Mouse (Mus musculus) midbrain, embryonic 11.5 days (tissue): ENCODE data around the gene Serpinb1c. TPM values are rescaled to one million over a fixed set of nuclear protein-coding genes. Genes with fewer than 3 reads are reported as not detected.
"Not testable (repeated sequence)": the region's sequence is repeated elsewhere in the genome, so short reads cannot be mapped to it uniquely, and the experiment has no call there.

Experiments used
- ATAC-seq: fragments of 200-750 bp; cut with Nextera tagmentation; 2 replicates; pipeline ENCODE4 v1.8.0; 2017; ENCODE audit warnings: moderate TSS enrichment, moderate library complexity; ENCODE audit not compliant: low FRiP score
- DNase-seq: peaks from one replicate; pipeline ENCODE4 v3.0.0; 2015; ENCODE audit warnings: low spot score; ENCODE audit errors: missing footprints
- H3K27ac ChIP-seq: fragments of 300-500 bp; sonication (generic); 2 replicates; pipeline ENCODE4 v1.5.1; 2014; ENCODE audit warnings: low read depth, low read length
- H3K27me3 ChIP-seq: fragments of 300-500 bp; sonication (generic); 2 replicates; pipeline ENCODE4 v1.6.1; 2014; ENCODE audit warnings: mild to moderate bottlenecking, low read length, moderate library complexity, mixed read lengths; ENCODE audit not compliant: control insufficient read depth, insufficient read depth
- H3K36me3 ChIP-seq: fragments of 300-500 bp; sonication (generic); 2 replicates; pipeline ENCODE4 v1.6.1; 2014; ENCODE audit warnings: mild to moderate bottlenecking, low read length, moderate library complexity, mixed read lengths; ENCODE audit not compliant: control insufficient read depth, insufficient read depth
- H3K4me1 ChIP-seq: fragments of 300-500 bp; sonication (generic); 2 replicates; pipeline ENCODE4 v1.6.1; 2014; ENCODE audit warnings: low read length; ENCODE audit not compliant: control insufficient read depth, insufficient read depth
- H3K4me2 ChIP-seq: fragments of 300-500 bp; sonication (generic); 2 replicates; pipeline ENCODE4 v1.6.1; 2014; ENCODE audit warnings: mild to moderate bottlenecking, moderate library complexity
- H3K4me3 ChIP-seq: fragments of 300-500 bp; sonication (generic); 2 replicates; pipeline ENCODE4 v1.5.1; 2014; ENCODE audit warnings: low read depth, low read length
- H3K9ac ChIP-seq: fragments of 300-500 bp; sonication (generic); 2 replicates; pipeline ENCODE4 v1.6.1; 2014; ENCODE audit warnings: low read length
- H3K9me3 ChIP-seq: fragments of 300-500 bp; sonication (generic); 2 replicates; pipeline ENCODE4 v1.6.1; 2016; ENCODE audit warnings: low read length; ENCODE audit not compliant: control insufficient read depth
- WGBS: fragments of 180-500 bp; shearing (Covaris S2); extraction: QIAGEN DNeasy Blood & Tissue Kit; methylation state at CpG from one replicate; pipeline ENCODE4 v1.1.7; 2014; 5-methylcytosine and 5-hydroxymethylcytosine counted together
- polyA plus RNA-seq: library from polyadenylated mRNA; unstranded; fragments of >200 nt; fragmentation: Nextera tagmentation; extraction: Ambion mirVana; gene quantifications from 2 replicates; pipeline ENCODE4 v1.2.1, GENCODE M21; 2014

The Serpinb1c gene
- polyA plus RNA-seq, 1 experiment from 2014 or later, result not detected

- DNase-seq, result no peak
- ATAC-seq, result no peak
- H3K36me3 ChIP-seq, result no peaks in the 10 kb centered on the region
- no peak overlapping the region for H3K4me2 ChIP-seq
- H3K9ac ChIP-seq, result no peak overlapping the region
- no peaks in the 10 kb centered on the region for H3K27me3 ChIP-seq
- H3K9me3 ChIP-seq, result no peaks in the 10 kb centered on the region
- no peak overlapping the region for H3K4me3 ChIP-seq
- H3K4me1 ChIP-seq, result no peaks in the 10 kb centered on the region
- H3K27ac ChIP-seq, result no peak overlapping the region
Measured at GRCm38 (mm10) chr13:32912770-32913380, 14.9 kb upstream of the Serpinb1c start.

DNA sequence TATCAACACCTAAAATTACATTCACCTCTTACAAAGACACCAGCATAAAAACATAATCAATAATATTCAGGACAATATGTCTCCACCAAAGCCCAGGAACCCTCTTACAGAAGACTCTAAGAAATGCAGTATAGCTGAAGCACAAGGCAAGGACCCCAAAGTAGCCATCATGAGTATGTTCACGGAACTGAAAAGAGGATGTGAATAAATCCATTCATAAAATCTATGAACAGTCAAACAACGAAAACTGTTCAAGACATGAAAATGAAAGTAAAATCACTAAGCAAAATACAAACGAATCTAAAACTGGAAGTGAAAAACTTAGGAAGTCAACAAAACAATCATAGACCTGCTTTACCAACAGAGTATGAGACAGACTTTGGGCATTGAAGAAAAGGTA lies 10.2 kb upstream of the Serpinb1c start:
- Histone ChIP-seq H3K27me3 (no peaks in the 10 kb centered on the region), H3K9me3 (no peaks in the 10 kb centered on the region), H3K4me2 (no peak overlapping the region), H3K4me1 (no peaks in the 10 kb centered on the region), H3K9ac (no peak overlapping the region), H3K36me3 (no peaks in the 10 kb centered on the region), H3K4me3 (no peak overlapping the region), H3K27ac (no peak overlapping the region)
- DNase-seq, result no peak
- no peak for ATAC-seq
- WGBS, result 88% methylated on average over 3 of the region's 3 CpGs

- Histone ChIP-seq H3K27me3 (no peaks in the 10 kb centered on the region), H3K9ac (no peak overlapping the region), H3K4me2 (no peak overlapping the region), H3K9me3 (no peaks in the 10 kb centered on the region), H3K4me1 (no peaks in the 10 kb centered on the region), H3K36me3 (no peaks in the 10 kb centered on the region), H3K27ac (no peak overlapping the region), H3K4me3 (no peak overlapping the region)
- DNase-seq (peak; percentile 98), ATAC-seq (peak; percentile 94)
- 35% methylated on average over 8 of the region's 8 CpGs for WGBS
Measured at GRCm38 (mm10) chr13:32903211-32903873, 5.3 kb upstream of the Serpinb1c start.

DNA sequence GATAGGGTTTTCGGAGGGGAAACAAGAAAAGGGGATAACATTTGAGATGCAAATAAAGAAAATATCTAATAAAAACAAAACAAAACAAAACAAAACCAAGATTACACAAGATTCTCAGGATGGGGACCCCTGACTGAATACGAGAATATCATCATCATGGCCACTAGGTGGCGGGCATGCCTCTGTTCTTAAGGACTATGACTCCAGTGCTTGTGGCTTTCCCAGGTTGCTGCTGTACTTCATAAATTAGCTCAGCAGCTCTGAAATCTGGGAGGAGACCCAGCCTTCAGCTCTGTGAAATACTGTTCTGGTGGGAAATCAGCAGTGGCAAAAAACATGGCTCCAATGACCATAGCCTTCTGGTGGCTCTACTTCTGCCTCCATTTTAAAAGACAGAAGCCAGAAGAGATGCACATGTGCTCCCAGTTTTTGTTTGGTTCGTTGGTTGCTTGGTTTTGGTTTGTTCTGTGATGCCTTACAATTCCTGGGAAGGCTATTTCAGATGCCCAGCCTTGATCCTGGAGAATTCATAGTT lies 4.5 kb upstream of the Serpinb1c start:
- ATAC-seq, result peak; percentile 69
- 17% methylated on average over 4 of the region's 4 CpGs for WGBS

GRCm38 (mm10) chr13:32900639-32901038 lies 2.6 kb upstream of the Serpinb1c start:
- Histone ChIP-seq H3K4me3 (no peak overlapping the region), H3K36me3 (no peaks in the 10 kb centered on the region), H3K4me1 (no peaks in the 10 kb centered on the region), H3K4me2 (no peak overlapping the region), H3K27ac (no peak overlapping the region), H3K9ac (no peak overlapping the region), H3K9me3 (no peaks in the 10 kb centered on the region), H3K27me3 (no peaks in the 10 kb centered on the region)
- ATAC-seq (peak; percentile 54; the same call in 1 of the 2 replicates), DNase-seq (peak; percentile 88)
- 13% methylated on average over 2 of the region's 2 CpGs for WGBS

More for the DNA sequence above, 4.5 kb upstream of the Serpinb1c start:
- peak; percentile 92 for DNase-seq
- H3K4me3 ChIP-seq, result no peak overlapping the region
- H3K9me3 ChIP-seq, result no peaks in the 10 kb centered on the region
- no peaks in the 10 kb centered on the region for H3K27me3 ChIP-seq
- H3K4me1 ChIP-seq, result no peaks in the 10 kb centered on the region
- no peaks in the 10 kb centered on the region for H3K36me3 ChIP-seq
- no peak overlapping the region for H3K9ac ChIP-seq
- no peak overlapping the region for H3K4me2 ChIP-seq
- no peak overlapping the region for H3K27ac ChIP-seq

GRCm38 (mm10) chr13:32899114-32899513 lies 1.1 kb upstream of the Serpinb1c start:
- not testable (repeated sequence) for H3K9ac ChIP-seq, H3K4me2 ChIP-seq, H3K27me3 ChIP-seq, H3K27ac ChIP-seq, H3K4me3 ChIP-seq, H3K36me3 ChIP-seq, DNase-seq, H3K4me1 ChIP-seq, H3K9me3 ChIP-seq, ATAC-seq
- 100% methylated on average over 1 of the region's 2 CpGs for WGBS

- 87% methylated on average over 4 of the region's 4 CpGs for WGBS
- no peak overlapping the region for H3K27ac ChIP-seq
- H3K4me2 ChIP-seq, result no peak overlapping the region
- H3K36me3 ChIP-seq, result no peaks in the 10 kb centered on the region
- no peak for ATAC-seq
- no peak overlapping the region for H3K4me3 ChIP-seq
- H3K9me3 ChIP-seq, result no peaks in the 10 kb centered on the region
- DNase-seq, result no peak
- no peak overlapping the region for H3K9ac ChIP-seq
- H3K27me3 ChIP-seq, result no peaks in the 10 kb centered on the region
- H3K4me1 ChIP-seq, result no peaks in the 10 kb centered on the region
Measured at GRCm38 (mm10) chr13:32896931-32897330, 1.1 kb downstream of the Serpinb1c start.

DNA sequence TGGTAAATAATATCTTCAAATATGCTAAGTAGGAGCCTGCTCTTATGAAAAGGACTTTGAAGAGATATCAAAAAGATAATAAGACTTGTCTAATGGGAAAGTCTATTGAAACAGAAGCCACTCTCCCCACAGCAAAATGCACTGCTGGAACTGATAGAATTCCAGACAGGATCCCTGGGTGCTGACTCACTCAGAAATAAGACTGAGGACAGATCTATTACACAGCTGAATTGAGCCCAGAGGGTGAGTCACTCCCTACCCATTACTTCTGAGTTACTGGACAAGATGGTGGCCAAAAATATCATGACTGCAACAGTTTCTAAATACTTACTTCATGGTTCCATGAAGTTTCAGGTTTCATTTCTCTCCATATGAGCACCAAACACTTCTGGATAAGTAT lies 13.3 kb downstream of the Serpinb1c start:
- H3K36me3 ChIP-seq, result no peaks in the 10 kb centered on the region
- no peak for DNase-seq
- no peaks in the 10 kb centered on the region for H3K9me3 ChIP-seq
- no peak overlapping the region for H3K9ac ChIP-seq
- H3K27me3 ChIP-seq, result no peaks in the 10 kb centered on the region
- H3K4me3 ChIP-seq, result no peak overlapping the region
- no peak overlapping the region for H3K27ac ChIP-seq
- no peak overlapping the region for H3K4me2 ChIP-seq
- H3K4me1 ChIP-seq, result no peaks in the 10 kb centered on the region
- ATAC-seq, result no peak

DNA sequence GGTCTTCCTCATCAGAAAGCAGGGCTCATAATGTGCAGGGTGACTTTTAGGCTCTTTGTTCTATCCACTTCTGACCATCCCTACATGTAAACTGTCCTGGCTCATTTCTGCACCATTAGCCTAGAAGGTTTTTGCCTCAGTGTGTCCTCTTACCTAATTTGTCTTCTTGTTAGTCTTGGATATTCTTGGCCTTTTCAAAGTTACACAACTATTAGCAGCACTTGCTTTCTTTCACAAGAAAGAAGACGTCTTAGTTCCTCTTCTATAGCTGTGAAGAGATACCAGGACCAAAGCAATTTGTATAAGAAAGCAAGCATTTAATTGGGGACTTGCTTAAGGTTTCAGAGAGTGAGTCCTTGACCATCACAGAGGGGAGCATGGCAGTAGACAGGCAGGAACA lies 24.1 kb downstream of the Serpinb1c start:
- Histone ChIP-seq H3K4me2 (no peak overlapping the region), H3K36me3 (no peaks in the 10 kb centered on the region), H3K4me1 (no peaks in the 10 kb centered on the region), H3K27me3 (no peaks in the 10 kb centered on the region; the same call in 1 of the 2 replicates), H3K9ac (no peak overlapping the region), H3K27ac (no peak overlapping the region), H3K9me3 (no peaks in the 10 kb centered on the region), H3K4me3 (no peak overlapping the region)
- no peak for DNase-seq
- no peak for ATAC-seq
- WGBS, result 74% methylated on average over 1 of the region's 1 CpGs
